Mouse (Mus musculus) thymus, postnatal 25 days (tissue): Measurements from ENCODE around the gene Mei4.
A peak's percentile ranks its signal among the peaks of the same experiment; 100 is the strongest.

Experiments used
- DNase-seq: peaks from one replicate; pipeline ENCODE4 v3.0.0; 2022

Mei4 gene

GRCm38 (mm10) chr9:81863181-81863887 lies at the start of gene Mei4:
Gene Mei4, plus strand, starts transcription at chr9:81863670.
- DNase-seq: peak; percentile 93

GRCm38 (mm10) chr9:81819715-81820373 lies 43.6 kb upstream of the Mei4 start:
- no peak for DNase-seq

GRCm38 (mm10) chr9:81827560-81827959 lies 35.9 kb upstream of the Mei4 start:
- no peak for DNase-seq

DNA sequence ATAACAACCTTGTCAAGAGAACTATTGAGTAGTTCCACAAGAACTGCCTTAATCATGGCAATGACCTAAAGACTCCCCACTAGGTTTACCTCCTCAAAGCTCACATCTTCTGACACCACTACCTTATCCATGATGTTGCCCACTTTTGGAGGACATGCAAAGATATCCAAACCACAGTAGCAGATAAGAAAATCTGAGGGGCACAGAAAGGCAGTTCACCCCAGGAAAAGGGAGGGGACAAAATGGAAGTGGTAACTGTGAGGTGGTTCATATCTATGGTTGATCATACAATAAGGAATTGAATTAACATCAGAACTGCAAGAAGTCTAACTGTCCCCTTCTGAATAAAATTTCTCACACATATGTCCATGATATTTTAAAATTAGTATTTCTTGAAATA lies 29.4 kb upstream of the Mei4 start:
- DNase-seq: no peak

GRCm38 (mm10) chr9:81858861-81859260 lies 4.6 kb upstream of the Mei4 start:
- DNase-seq: no peak

- DNase-seq: no peak
Observed at GRCm38 (mm10) chr9:81863888-81864234, 391 bp downstream of the Mei4 start.

GRCm38 (mm10) chr9:81866032-81866431 lies 2.6 kb downstream of the Mei4 start:
- DNase-seq: no peak

- DNase-seq: no peak
Observed at GRCm38 (mm10) chr9:81921456-81921855, 58.0 kb downstream of the Mei4 start.

DNA sequence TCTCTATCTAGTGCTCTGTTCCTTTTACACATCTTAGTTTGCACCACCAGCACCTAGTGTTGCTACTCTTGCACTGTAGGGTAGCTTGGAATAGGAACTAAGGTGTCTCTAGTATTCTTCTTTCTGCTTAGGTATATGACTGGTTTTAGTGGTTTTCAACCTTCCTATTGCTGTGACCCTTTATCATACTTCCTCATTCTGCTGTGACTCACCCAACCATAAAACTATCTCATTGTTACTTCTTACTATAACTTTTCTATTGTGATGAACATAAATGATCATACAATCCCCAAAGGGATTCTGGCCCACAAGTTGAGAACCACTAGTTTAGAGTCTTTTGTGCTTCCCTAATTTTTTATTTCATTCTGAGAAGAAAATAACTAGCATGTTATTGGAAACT lies 61.3 kb downstream of the Mei4 start:
- no peak for DNase-seq

GRCm38 (mm10) chr9:81940533-81940932 lies 77.1 kb downstream of the Mei4 start:
- DNase-seq: no peak

- no peak for DNase-seq
Observed at GRCm38 (mm10) chr9:81945624-81946023, 82.2 kb downstream of the Mei4 start.

DNA sequence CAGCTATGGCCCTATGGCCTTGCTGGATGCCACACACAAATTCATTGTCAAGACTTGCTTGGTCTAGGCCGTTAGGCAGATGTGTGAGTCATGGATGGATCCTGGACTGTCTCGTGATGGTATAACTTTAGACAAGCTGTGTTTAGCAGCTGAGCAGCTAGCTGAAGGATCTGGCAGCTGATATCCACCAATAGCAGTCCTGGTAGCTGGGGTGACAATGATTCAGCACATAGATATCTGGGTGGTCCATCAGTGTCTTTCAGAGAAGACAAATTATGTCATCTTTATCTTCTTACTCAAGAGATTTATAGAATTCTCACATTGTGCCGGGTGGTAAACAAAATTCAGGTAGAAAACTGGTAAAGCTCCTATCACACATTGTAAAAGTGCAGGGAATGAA lies 93.4 kb downstream of the Mei4 start:
- no peak for DNase-seq

- no peak for DNase-seq
Observed at GRCm38 (mm10) chr9:81957842-81958241, 94.4 kb downstream of the Mei4 start.

GRCm38 (mm10) chr9:81966765-81967164 lies 103.3 kb downstream of the Mei4 start:
- DNase-seq: no peak

GRCm38 (mm10) chr9:81968935-81969334 lies 105.5 kb downstream of the Mei4 start:
- DNase-seq: no peak

DNA sequence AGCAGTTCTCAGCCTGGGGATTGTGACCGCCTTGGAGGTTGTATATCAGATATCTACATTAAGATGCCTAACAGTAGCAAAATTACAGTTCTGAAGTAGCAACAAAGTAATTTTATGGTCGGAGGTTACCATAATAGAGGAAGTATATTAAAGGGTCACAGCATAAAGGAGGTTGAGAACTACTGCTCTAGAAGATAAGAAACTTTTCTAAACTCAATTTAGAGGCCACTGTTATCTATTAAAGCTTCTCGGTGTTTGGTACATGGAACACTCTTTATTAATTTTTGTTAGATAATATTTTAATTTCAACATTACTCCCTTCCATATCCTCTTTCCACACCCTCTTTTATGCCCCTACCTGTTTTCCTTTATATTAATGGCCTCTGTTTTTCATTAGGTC lies 119.0 kb downstream of the Mei4 start:
- DNase-seq: no peak

DNA sequence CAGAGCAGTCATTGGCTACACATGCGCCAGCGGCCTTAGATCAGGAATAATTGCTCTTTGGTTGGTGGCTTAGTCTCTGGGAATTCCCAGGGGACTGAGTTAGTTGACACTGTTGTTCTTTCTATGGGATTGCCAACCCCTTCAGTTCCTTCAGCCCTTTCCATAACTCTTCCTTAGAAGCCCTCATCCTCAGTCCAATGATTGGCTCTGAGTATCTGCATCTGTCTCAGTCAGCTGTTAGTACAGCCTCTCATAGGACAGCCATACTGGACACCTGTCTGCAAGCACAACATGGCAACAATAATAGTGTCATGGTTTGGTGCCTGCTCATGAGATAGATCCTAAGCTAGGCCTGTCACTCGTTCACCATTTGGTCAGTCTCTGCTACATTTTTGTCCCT lies 149.5 kb downstream of the Mei4 start:
- DNase-seq: no peak

DNA sequence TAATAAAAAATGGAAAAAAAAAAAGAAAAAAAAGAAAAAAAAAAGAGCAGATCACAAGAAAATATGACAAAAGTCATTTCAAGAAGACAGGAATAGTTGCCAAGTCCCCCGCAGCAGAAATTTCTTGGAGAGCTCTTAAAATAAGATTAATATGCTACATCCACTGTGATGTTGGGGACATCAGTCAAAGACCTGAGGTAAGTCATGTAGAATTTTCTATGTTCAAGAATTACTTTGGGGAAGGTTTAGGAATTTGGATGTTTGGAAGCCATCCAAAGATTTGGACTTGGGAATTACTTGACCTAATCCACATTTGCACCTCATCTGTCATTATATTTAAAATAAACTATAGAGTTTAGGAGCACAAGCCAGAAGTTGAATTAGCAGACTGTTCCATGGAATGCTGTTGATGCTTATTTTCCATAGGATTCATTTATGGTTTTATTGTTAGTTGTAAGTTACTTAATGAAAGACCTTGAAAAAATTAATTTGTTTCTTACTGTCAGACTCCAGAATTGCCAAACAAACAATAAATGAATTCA lies 179.1 kb downstream of the Mei4 start:
- DNase-seq: no peak

- no peak for DNase-seq
Observed at GRCm38 (mm10) chr9:82044517-82044916, 181.0 kb downstream of the Mei4 start.

DNA sequence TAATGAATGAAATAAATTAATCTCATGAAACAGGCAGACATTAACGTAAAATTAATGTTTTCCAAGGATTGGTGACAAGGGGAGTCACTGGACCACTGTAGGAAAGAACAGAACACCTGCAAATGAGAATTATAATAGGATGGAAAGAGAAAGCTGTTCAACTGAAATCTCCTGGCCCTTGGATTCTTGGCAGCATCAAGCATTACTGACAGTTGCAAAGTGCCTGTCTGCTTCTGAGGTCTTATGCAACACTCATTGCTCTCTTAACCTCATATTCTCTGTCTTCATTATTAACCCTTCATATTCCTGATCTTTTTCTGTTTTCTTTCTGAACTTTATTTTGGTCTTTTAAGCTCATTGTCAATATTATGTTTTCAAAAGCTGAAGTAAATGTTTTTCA lies 210.4 kb downstream of the Mei4 start:
- no peak for DNase-seq

DNA sequence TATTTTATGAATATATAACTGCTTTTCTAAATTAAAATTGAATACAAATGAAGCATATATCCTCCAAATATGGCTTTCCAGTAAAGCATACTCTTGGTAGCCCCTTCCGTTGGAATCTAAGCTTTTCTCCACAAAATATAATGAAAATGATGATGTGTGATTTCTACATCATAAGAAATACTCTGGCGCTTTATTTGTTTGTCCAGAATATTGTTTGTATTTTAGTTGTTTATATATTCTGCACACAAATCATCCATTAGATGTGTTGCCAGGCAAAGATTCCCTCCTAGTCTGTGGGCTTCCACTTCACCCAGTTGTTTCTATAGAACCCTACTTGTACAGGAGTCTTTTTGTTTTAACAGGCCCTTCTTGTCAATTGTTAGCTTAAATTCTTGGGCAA lies 211.8 kb downstream of the Mei4 start:
- DNase-seq: no peak

- DNase-seq: no peak
Observed at GRCm38 (mm10) chr9:82096409-82096808, 232.9 kb downstream of the Mei4 start.

- DNase-seq: no peak
Observed at GRCm38 (mm10) chr9:82114865-82115264, 251.4 kb downstream of the Mei4 start.

GRCm38 (mm10) chr9:82136119-82136518 lies 272.6 kb downstream of the Mei4 start:
- no peak for DNase-seq

GRCm38 (mm10) chr9:82160143-82160542 lies 296.7 kb downstream of the Mei4 start:
- no peak for DNase-seq
